Comparison of ENCODE assay signal across 7 mouse cellular contexts in the genomic region with DNA sequence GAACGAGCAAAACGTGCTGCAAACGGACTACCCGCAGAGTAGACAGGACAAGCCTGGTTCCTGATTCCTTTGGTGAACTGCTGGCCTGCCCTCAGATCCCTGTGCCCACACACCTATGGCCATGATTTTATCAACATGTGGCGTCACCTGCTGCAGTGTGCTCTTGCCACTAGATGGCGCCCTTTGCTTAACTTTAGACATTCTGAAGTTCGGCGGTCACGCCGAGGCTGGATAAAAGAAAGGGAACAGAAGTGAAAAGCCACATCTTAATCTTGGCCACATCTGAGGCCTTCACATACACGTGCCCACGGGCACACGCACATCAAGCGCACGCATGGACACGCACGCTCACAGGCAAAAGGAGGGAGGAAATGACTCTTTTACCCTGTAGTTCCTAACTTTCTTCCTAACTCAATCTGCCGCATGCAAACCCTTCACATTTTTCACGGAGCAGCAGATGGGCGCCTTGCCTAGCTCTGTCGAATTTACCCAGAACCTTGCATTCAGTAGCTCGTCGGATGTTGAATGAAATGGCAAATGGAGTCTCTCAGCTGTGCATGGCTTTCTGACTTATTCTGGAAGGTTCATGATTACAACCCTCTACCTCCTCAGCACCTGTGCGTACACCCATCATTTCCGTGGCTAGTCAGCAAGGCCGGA. TPM values are rescaled to one million over a fixed set of nuclear protein-coding genes. Genes with fewer than 3 reads are reported as not detected.
DNase-seq lines count a peak whose midpoint lies in the region; ATAC-seq lines count a peak whose summit lies in the region.

No protein-coding gene starts in this region.

- H3K36me3 ChIP-seq in kidney, embryonic 15.5 days, result no peaks in the 10 kb centered on the region

- H3K4me3 ChIP-seq in kidney, embryonic 15.5 days (replicated peaks), result no peak overlapping the region

- WGBS in kidney, embryonic 15.5 days, result 25% methylated on average over 26 of the region's 26 CpGs

- H3K4me1 ChIP-seq in kidney, embryonic 15.5 days, result peaks cover 12% of the 10 kb centered on the region; the same call in 1 of the 2 replicates

- DNase-seq in adrenal gland, postnatal 25 days, result peak; percentile 74
- peak; percentile 79 for DNase-seq in embryo, embryonic 9.5 days (ENCODE audit: extremely low spot score)
- DNase-seq in heart, adult 8-10 months (ENCODE audit: low spot score), result peak; percentile 71
- DNase-seq in liver, result peak; percentile 81
- peak; percentile 49 to 65 for DNase-seq in spleen, postnatal 36 days (ENCODE audit: low spot score in 2 of 2)

- peak overlapping the region; percentile 30; the same call in 1 of the 2 replicates for H3K4me2 ChIP-seq in kidney, embryonic 15.5 days

- H3K27me3 ChIP-seq in kidney, embryonic 15.5 days, result no peaks in the 10 kb centered on the region

- peak; percentile 66 for ATAC-seq in kidney, embryonic 15.5 days (replicated peaks; ENCODE audit: low FRiP score)
- peak; percentile 77 for ATAC-seq in monocyte, adult 5-6 weeks (replicated peaks; ENCODE audit: insufficient number of reproducible peaks, low FRiP score, low TSS enrichment, poor library complexity, severe bottlenecking)

- no peak overlapping the region for H3K27ac ChIP-seq in kidney, embryonic 15.5 days

- H3K9ac ChIP-seq in kidney, embryonic 15.5 days, result no peak overlapping the region

- peaks cover 6% of the 10 kb centered on the region; the same call in 1 of the 2 replicates for H3K9me3 ChIP-seq in kidney, embryonic 15.5 days (replicated peaks)

RNA-seq across cellular contexts. Expression of a gene that starts 4.8 kb away (rescaled TPM):
- total RNA-seq in adrenal gland, postnatal 25 days (2021), result not detected in 2 replicates
- total RNA-seq in heart, adult 8-10 months (2022), result not detected
- polyA plus RNA-seq in kidney, embryonic 15.5 days (2015; fragmentation: Nextera tagmentation; extraction: Ambion mirVana), result 0.16 and 0.42 TPM in 2 replicates
- total RNA-seq in monocyte, adult 5-6 weeks (2017), result not detected in 3 replicates
